Mouse (Mus musculus): ENCODE results near the gene Ids. TPM values are rescaled to one million over a fixed set of nuclear protein-coding genes. Genes with fewer than 3 reads are reported as not detected.

The Ids gene
- polyA plus RNA-seq, 1 experiment from 2014 or later: 3.8 TPM

Other genes starting within 250 kb of the Ids start
- gene 1110012L19Rik, start 20.8 kb upstream of the Ids start, polyA plus RNA-seq (2014; fragmentation: Nextera tagmentation; extraction: Ambion mirVana): 30.9 and 31.7 TPM in 2 replicates
- 47.1 and 50.5 TPM in 2 replicates for gene Tmem185a, start 112.1 kb upstream of the Ids start, polyA plus RNA-seq (2014; fragmentation: Nextera tagmentation; extraction: Ambion mirVana)

All from embryonic facial prominence, embryonic 11.5 days (tissue).